Mouse (Mus musculus) lung, adult 2 months (tissue): ENCODE measurements around the gene Slc38a8.

ENCODE experiments used
- CTCF ChIP-seq: fragments of 200-500 bp; IDR thresholded peaks from 2 replicates; pipeline ENCODE4 v1.5.1; 2011; ENCODE audit warnings: mild to moderate bottlenecking, low read length, control low read depth; ENCODE audit not compliant: insufficient read depth
- POLR2A ChIP-seq: fragments of 200-500 bp; IDR thresholded peaks from 2 replicates; pipeline ENCODE4 v1.6.1; 2011; ENCODE audit warnings: low read depth, mild to moderate bottlenecking, control low read depth, low read length, borderline replicate concordance; ENCODE audit errors: extremely low read depth

- TF ChIP-seq CTCF (no peak), POLR2A (no peak)
These were observed 61.6 kb downstream of the Slc38a8 start for GRCm38 (mm10) chr8:119439893-119440249.
